Mouse (Mus musculus) brain, embryonic 14.5 days (tissue): ENCODE measurements at regions not wholly inside any gene's neighbourhood (a gene's known extent, or its start where the extent isn't known, plus 50 kb on each side); places are given as distances from the start of the nearest gene placed in this dataset.

ENCODE experiments used
- CTCF ChIP-seq: fragments of 200-500 bp; IDR thresholded peaks from 2 replicates; pipeline ENCODE4 v1.5.1; 2012; ENCODE audit warnings: inconsistent platforms, mild to moderate bottlenecking, moderate library complexity, borderline replicate concordance; ENCODE audit not compliant: insufficient read depth, insufficient read length; ENCODE audit errors: extremely low read depth
- POLR2A ChIP-seq: fragments of 200-500 bp; IDR thresholded peaks from 2 replicates; pipeline ENCODE4 v1.6.1; 2012; ENCODE audit warnings: mild to moderate bottlenecking, inconsistent platforms, borderline replicate concordance; ENCODE audit not compliant: poor library complexity, insufficient read depth, insufficient read length, severe bottlenecking; ENCODE audit errors: extremely low read depth

- TF ChIP-seq CTCF: no peak
- no peak for TF ChIP-seq POLR2A
These were observed 414.3 kb upstream of the Slc39a10 start for GRCm38 (mm10) chr1:47306961-47307360.
